Mouse (Mus musculus) ovary, postnatal 36 days (tissue): Measurements from ENCODE around the gene Sbds.

Source experiments
- DNase-seq: peaks from one replicate; pipeline ENCODE4 v3.0.0; 2022; ENCODE audit warnings: low spot score, mixed read lengths

Gene Sbds

GRCm38 (mm10) chr5:130255017-130255720, at the start of gene Sbds, which contains the start of gene Tyw1:
Gene Sbds (minus strand): TSS chr5:130255530.
Gene Tyw1 (plus strand): TSS chr5:130255619.
- peak; percentile 96 for DNase-seq

- DNase-seq: no peak
Measured at GRCm38 (mm10) chr5:130303611-130304010, 48.3 kb upstream of the Sbds start.

- DNase-seq: no peak
Measured at GRCm38 (mm10) chr5:130299526-130299925, 44.2 kb upstream of the Sbds start.

- DNase-seq: no peak
Measured at GRCm38 (mm10) chr5:130298831-130299460, 43.6 kb upstream of the Sbds start.

GRCm38 (mm10) chr5:130296071-130296470, 40.7 kb upstream of the Sbds start:
- DNase-seq: no peak

GRCm38 (mm10) chr5:130294598-130294997, 39.3 kb upstream of the Sbds start:
- DNase-seq: no peak

GRCm38 (mm10) chr5:130293941-130294340, 38.6 kb upstream of the Sbds start:
- DNase-seq: no peak

- DNase-seq: no peak
Measured at GRCm38 (mm10) chr5:130292976-130293375, 37.6 kb upstream of the Sbds start.

GRCm38 (mm10) chr5:130290775-130291174, 35.4 kb upstream of the Sbds start:
- no peak for DNase-seq

- DNase-seq: no peak
Measured at GRCm38 (mm10) chr5:130290242-130290641, 34.9 kb upstream of the Sbds start.

- no peak for DNase-seq
Measured at GRCm38 (mm10) chr5:130288106-130288505, 32.8 kb upstream of the Sbds start.

- DNase-seq: no peak
Measured at GRCm38 (mm10) chr5:130283079-130283732, 27.9 kb upstream of the Sbds start.

GRCm38 (mm10) chr5:130278011-130278472, 22.7 kb upstream of the Sbds start:
- no peak for DNase-seq

- no peak for DNase-seq
Measured at GRCm38 (mm10) chr5:130275509-130275908, 20.2 kb upstream of the Sbds start.

- DNase-seq: no peak
Measured at GRCm38 (mm10) chr5:130273046-130273445, 17.7 kb upstream of the Sbds start.

GRCm38 (mm10) chr5:130272344-130272743, 17.0 kb upstream of the Sbds start:
- DNase-seq: no peak

GRCm38 (mm10) chr5:130268976-130269375, 13.6 kb upstream of the Sbds start:
- no peak for DNase-seq

GRCm38 (mm10) chr5:130267316-130267715, 12.0 kb upstream of the Sbds start:
- no peak for DNase-seq

GRCm38 (mm10) chr5:130266651-130267050, 11.3 kb upstream of the Sbds start:
- DNase-seq: no peak

- no peak for DNase-seq
Measured at GRCm38 (mm10) chr5:130264433-130265005, 9.2 kb upstream of the Sbds start.

- DNase-seq: no peak
Measured at GRCm38 (mm10) chr5:130263454-130263853, 8.1 kb upstream of the Sbds start.

- DNase-seq: no peak
Measured at GRCm38 (mm10) chr5:130257303-130257702, 2.0 kb upstream of the Sbds start.
